Mouse (Mus musculus) cortical plate, adult 2 months (tissue): ENCODE data around the gene Plg.

Experiments used
- CTCF ChIP-seq: fragments of 200-500 bp; IDR thresholded peaks from 2 replicates; pipeline ENCODE4 v1.5.1; 2011; ENCODE audit warnings: mild to moderate bottlenecking, control low read depth, low read length; ENCODE audit not compliant: insufficient read depth; ENCODE audit errors: extremely low read depth
- POLR2A ChIP-seq: fragments of 200-500 bp; IDR thresholded peaks from 2 replicates; pipeline ENCODE4 v1.6.1; 2011; ENCODE audit warnings: mild to moderate bottlenecking, low read length, control low read depth; ENCODE audit not compliant: insufficient read depth; ENCODE audit errors: extremely low read depth

GRCm38 (mm10) chr17:12428369-12428768 lies 50.0 kb downstream of the Plg start:
- TF ChIP-seq CTCF (no peak), POLR2A (no peak)
